Mouse (Mus musculus) intestine, postnatal 0 days (tissue): Measurements from ENCODE around the gene Selplg. TPM values are rescaled to one million over a fixed set of nuclear protein-coding genes. Genes with fewer than 3 reads are reported as not detected.

Source experiments
- ATAC-seq: fragments of 200-750 bp; cut with Nextera tagmentation; 2 replicates; pipeline ENCODE4 v1.8.0; 2017; ENCODE audit warnings: mild to moderate bottlenecking, moderate TSS enrichment, moderate library complexity
- H3K27ac ChIP-seq: fragments of 300-500 bp; sonication (generic); 2 replicates; pipeline ENCODE4 v1.5.1; 2014; ENCODE audit warnings: mild to moderate bottlenecking, low read depth, low read length, moderate library complexity
- H3K27me3 ChIP-seq: fragments of 300-500 bp; sonication (generic); replicated peaks from 2 replicates; pipeline ENCODE4 v1.6.1; 2014; ENCODE audit warnings: low read length, mixed read lengths; ENCODE audit not compliant: control insufficient read depth, insufficient read depth
- H3K36me3 ChIP-seq: fragments of 300-500 bp; sonication (generic); 2 replicates; pipeline ENCODE4 v1.6.1; 2014; ENCODE audit warnings: mild to moderate bottlenecking, moderate library complexity; ENCODE audit not compliant: control insufficient read depth, insufficient read depth
- H3K4me1 ChIP-seq: fragments of 300-500 bp; sonication (generic); replicated peaks from 2 replicates; pipeline ENCODE4 v1.6.1; 2014; ENCODE audit warnings: antibody characterized with exemption, low read length, mixed read lengths; ENCODE audit not compliant: control insufficient read depth, insufficient read depth
- H3K4me2 ChIP-seq: fragments of 300-500 bp; sonication (generic); replicated peaks from 2 replicates; pipeline ENCODE4 v1.6.1; 2014; ENCODE audit warnings: low read depth, mild to moderate bottlenecking, moderate library complexity
- H3K4me3 ChIP-seq: fragments of 300-500 bp; sonication (generic); 2 replicates; pipeline ENCODE4 v1.5.1; 2014; ENCODE audit warnings: low read depth, low read length
- H3K9ac ChIP-seq: fragments of 300-500 bp; sonication (generic); 2 replicates; pipeline ENCODE4 v1.6.1; 2014; ENCODE audit warnings: mild to moderate bottlenecking, low read depth, low read length
- H3K9me3 ChIP-seq: fragments of 300-500 bp; sonication (generic); 2 replicates; pipeline ENCODE4 v1.6.1; 2016; ENCODE audit warnings: mixed run types; ENCODE audit not compliant: control insufficient read depth
- CTCF ChIP-seq: sonication (generic); IDR thresholded peaks from 2 replicates; pipeline ENCODE4 v1.5.1; 2016; ENCODE audit warnings: low read depth, mild to moderate bottlenecking, control low read depth, antibody characterized with exemption, moderate library complexity
- WGBS: fragments of 180-500 bp; shearing (Covaris S2); extraction: QIAGEN DNeasy Blood & Tissue Kit; methylation state at CpG from one replicate; pipeline ENCODE4 v1.1.7; 2014; 5-methylcytosine and 5-hydroxymethylcytosine counted together
- polyA plus RNA-seq: library from polyadenylated mRNA; unstranded; fragments of >200 nt; fragmentation: Nextera tagmentation; extraction: Ambion mirVana; gene quantifications from 2 replicates; pipeline ENCODE4 v1.2.1, GENCODE M21; 2015

Selplg gene
- polyA plus RNA-seq, 1 experiment from 2014 or later = 3.2 TPM

- 88% methylated on average over 4 of the region's 4 CpGs for WGBS
- Histone ChIP-seq H3K9me3 (no peaks in the 10 kb centered on the region), H3K4me3 (no peak overlapping the region), H3K4me1 (no peaks in the 10 kb centered on the region), H3K27me3 (no peaks in the 10 kb centered on the region), H3K9ac (no peak overlapping the region), H3K4me2 (no peak overlapping the region), H3K27ac (no peak overlapping the region), H3K36me3 (no peaks in the 10 kb centered on the region)
- no peak for ATAC-seq
- TF ChIP-seq CTCF = no peak
Observed at GRCm38 (mm10) chr5:113824228-113824627, 8.2 kb downstream of the Selplg start.

- Histone ChIP-seq H3K36me3 (no peaks in the 10 kb centered on the region), H3K4me3 (no peak overlapping the region), H3K9ac (no peak overlapping the region), H3K4me1 (no peaks in the 10 kb centered on the region; the same call in 1 of the 2 replicates), H3K27ac (no peak overlapping the region), H3K4me2 (no peak overlapping the region), H3K27me3 (no peaks in the 10 kb centered on the region), H3K9me3 (no peaks in the 10 kb centered on the region)
- TF ChIP-seq CTCF = no peak
- WGBS = 60% methylated on average over 14 of the region's 14 CpGs
- no peak for ATAC-seq
Observed at GRCm38 (mm10) chr5:113818572-113818971, 13.9 kb downstream of the Selplg start.

GRCm38 (mm10) chr5:113815638-113816152 lies 16.7 kb downstream of the Selplg start:
- Histone ChIP-seq H3K36me3 (no peaks in the 10 kb centered on the region), H3K4me2 (0 out of 2 replicates have a peak overlapping the region, but pooled peaks have one; percentile 30), H3K9me3 (no peaks in the 10 kb centered on the region), H3K27me3 (no peaks in the 10 kb centered on the region), H3K4me1 (no peaks in the 10 kb centered on the region; the same call in 1 of the 2 replicates), H3K9ac (no peak overlapping the region), H3K4me3 (no peak overlapping the region), H3K27ac (no peak overlapping the region)
- 13% methylated on average over 15 of the region's 15 CpGs for WGBS
- TF ChIP-seq CTCF = peak; percentile 92
- ATAC-seq = no peak

- no peaks in the 10 kb centered on the region for H3K36me3 ChIP-seq
- H3K4me2 ChIP-seq = no peak overlapping the region
- ATAC-seq = no peak
- H3K9ac ChIP-seq = no peak overlapping the region
- no peak overlapping the region for H3K27ac ChIP-seq
- WGBS = 54% methylated on average over 11 of the region's 11 CpGs
- no peak overlapping the region for H3K4me3 ChIP-seq
- no peak for TF ChIP-seq CTCF
- H3K9me3 ChIP-seq = no peaks in the 10 kb centered on the region
- H3K27me3 ChIP-seq = no peaks in the 10 kb centered on the region
- no peaks in the 10 kb centered on the region; the same call in 1 of the 2 replicates for H3K4me1 ChIP-seq
Observed at GRCm38 (mm10) chr5:113815041-113815389, 17.4 kb downstream of the Selplg start.

GRCm38 (mm10) chr5:113814111-113815040 lies 18.1 kb downstream of the Selplg start:
- no peak overlapping the region for H3K4me3 ChIP-seq
- H3K4me2 ChIP-seq = no peak overlapping the region
- TF ChIP-seq CTCF = no peak
- no peak for ATAC-seq
- H3K27me3 ChIP-seq = no peaks in the 10 kb centered on the region
- H3K36me3 ChIP-seq = no peaks in the 10 kb centered on the region
- H3K27ac ChIP-seq = no peak overlapping the region
- H3K9me3 ChIP-seq = no peaks in the 10 kb centered on the region
- WGBS = 36% methylated on average over 27 of the region's 27 CpGs
- H3K4me1 ChIP-seq = no peaks in the 10 kb centered on the region; the same call in 1 of the 2 replicates
- H3K9ac ChIP-seq = no peak overlapping the region

- Histone ChIP-seq H3K36me3 (no peaks in the 10 kb centered on the region), H3K4me2 (no peak overlapping the region), H3K9me3 (no peaks in the 10 kb centered on the region), H3K27me3 (no peaks in the 10 kb centered on the region), H3K4me1 (no peaks in the 10 kb centered on the region; the same call in 1 of the 2 replicates), H3K27ac (no peak overlapping the region), H3K9ac (0 out of 2 replicates have a peak overlapping the region, but pooled peaks have one; percentile 17), H3K4me3 (no peak overlapping the region)
- TF ChIP-seq CTCF = peak; percentile 54
- no peak for ATAC-seq
- 20% methylated on average over 9 of the region's 9 CpGs for WGBS
Observed at GRCm38 (mm10) chr5:113813608-113814007, 18.8 kb downstream of the Selplg start.
